Mouse (Mus musculus): Measurements from ENCODE around the gene Gm12845.

- TF ChIP-seq POLR2A (IDR thresholded peaks at IDR 0.05; ENCODE audit: extremely low read depth, insufficient read depth, low read length) (no peak), CTCF (IDR thresholded peaks at IDR 0.05; ENCODE audit: extremely low read depth, insufficient read depth, low read length) (peak; percentile 97)
These were observed 47.3 kb upstream of the Gm12845 start for GRCm38 (mm10) chr4:117676903-117677302.
